Mouse (Mus musculus) heart, postnatal 25 days (tissue): ENCODE results near the gene Fzd5. TPM values are rescaled to one million over a fixed set of nuclear protein-coding genes. Genes with fewer than 3 reads are reported as not detected.

Experiments used
- DNase-seq: peaks from one replicate; pipeline ENCODE4 v3.0.0; 2022; ENCODE audit warnings: low spot score
- intact Hi-C: fragments of 180-260 bp; cut with DNase I; formaldehyde crosslinking; loops from one replicate; pipeline ENCODE4 v1.15.1; 2025
- total RNA-seq, 2 experiments: library from RNA; stranded (reverse); gene quantifications; 2 replicates each; pipeline ENCODE4 v1.2.3; 2021

The Fzd5 gene
- total RNA-seq, 2 experiments from 2014 or later = 4.0 to 5.8 TPM

DNA sequence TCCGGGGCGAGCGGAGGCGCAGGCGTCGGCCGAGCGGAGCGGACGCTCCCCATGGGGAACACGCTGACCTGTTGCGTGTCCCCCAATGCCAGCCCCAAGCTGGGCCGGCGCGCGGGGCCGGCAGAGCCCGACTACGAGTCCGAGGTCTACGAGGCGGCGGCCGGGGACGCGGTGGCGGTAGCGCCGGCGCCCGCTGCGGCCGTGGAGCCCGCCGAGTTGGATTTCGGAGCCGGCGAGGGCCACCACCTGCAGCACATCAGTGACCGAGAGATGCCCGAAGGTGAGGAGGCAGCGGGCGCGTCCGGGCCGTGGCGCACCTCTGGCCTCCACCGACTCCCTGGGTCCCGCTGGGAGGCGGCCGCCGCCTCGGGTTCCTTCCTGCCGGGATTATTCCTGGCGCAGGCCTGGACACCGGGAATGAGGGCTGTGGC, 46.4 kb downstream of the Fzd5 start:
- intact Hi-C loops = loop anchor here (1.0 to 5.0 kb wide), 2 partner anchors 72 to 159 kb away; partner anchors contain the start of gene Creb1

DNA sequence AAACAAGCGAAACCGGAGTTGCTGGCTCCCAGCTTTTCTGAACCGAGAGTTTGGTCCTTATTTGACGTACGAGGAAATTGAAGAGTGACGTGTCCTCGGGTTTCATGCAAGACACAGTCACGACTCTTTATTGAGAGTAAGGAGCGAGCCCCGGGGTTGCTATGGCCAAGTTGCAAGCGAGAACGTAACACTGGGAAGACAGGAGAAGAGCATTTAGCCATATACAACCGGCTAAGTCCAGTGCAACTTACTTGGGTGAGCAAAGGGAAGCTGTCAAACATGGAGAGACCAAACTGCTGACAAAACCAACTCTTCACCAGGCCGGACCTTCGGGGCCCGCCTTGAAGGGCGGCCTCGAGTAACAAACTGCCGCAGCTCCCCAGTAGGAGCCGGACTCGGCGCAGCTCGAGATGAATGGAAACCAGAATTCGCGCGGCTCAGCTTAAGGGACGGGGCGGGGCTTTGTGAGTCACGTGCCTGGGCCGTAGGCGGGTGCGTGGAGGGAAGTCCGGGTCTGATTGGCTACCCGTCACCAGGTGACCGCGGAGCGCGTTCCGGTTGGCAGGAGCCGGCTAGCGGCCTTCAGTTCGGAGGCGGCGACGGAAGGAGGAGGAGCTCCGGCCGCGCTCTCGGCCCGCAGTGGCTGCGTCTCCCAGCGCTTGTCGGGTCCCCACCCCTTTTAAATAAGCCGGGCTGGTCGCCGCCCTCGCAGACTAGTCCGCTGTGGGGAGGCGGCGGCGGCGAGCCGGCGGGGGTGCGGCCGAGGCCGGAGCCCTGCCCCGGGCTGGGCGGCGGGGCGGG, 47.1 kb downstream of the Fzd5 start, which contains the start of gene Ccnyl1:
Gene Ccnyl1 (plus strand): TSS at position 243 of the 801 bp plus-strand sequence.
- intact Hi-C loops = loop anchor here (1.0 to 5.0 kb wide), 2 partner anchors 71 to 158 kb away; partner anchors contain the start of gene Creb1

More for the DNA sequence above, 46.4 kb downstream of the Fzd5 start:
- peak; percentile 43 for DNase-seq

GRCm38 (mm10) chr1:64689561-64690212, 47.9 kb downstream of the Fzd5 start:
- no peak for DNase-seq
- intact Hi-C loops = loop anchor here (5.0 kb wide), 1 partner anchor 157 kb away; the partner anchor contains the start of gene Creb1

More for the DNA sequence above, 47.1 kb downstream of the Fzd5 start, which contains the start of gene Ccnyl1:
- peak; percentile 99 for DNase-seq

DNA sequence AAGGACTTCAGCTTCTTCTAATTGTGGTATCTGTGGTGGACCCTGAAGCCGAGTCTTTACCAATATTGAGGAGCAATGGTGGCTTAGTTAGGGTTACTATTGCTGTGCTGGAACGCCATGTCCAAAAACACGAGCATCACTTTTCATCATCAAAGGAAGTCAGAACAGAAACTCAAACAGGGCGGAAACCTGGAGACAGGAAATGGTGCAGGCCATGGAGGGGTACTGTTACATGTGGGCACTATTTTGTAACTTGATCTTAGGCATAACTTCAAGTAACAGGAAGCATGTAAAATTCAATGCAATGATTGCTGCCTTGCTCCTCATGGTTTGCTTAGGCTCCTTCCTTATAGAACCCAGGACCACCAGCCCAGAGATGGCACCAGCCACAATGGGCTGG, 49.5 kb downstream of the Fzd5 start:
- intact Hi-C loops = no loop called here
- no peak for DNase-seq

DNA sequence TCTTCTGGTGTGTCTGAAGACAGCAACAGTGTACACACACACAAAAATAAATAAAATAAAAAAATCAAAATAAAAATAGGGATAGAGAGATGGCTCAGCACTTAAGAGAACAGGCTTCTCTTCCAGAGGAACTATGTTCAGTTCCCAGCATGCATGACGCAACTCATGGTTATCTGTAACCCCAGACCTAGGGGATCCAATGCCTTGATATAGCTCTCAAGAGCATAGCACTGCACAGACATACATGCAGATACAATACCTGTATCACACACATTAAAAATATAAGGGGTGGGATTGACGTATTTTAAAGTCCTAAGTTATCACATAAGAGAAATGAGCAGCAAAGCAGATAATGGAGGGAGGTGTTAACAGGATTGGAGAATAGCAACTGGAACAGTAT, 53.1 kb downstream of the Fzd5 start:
- intact Hi-C loops = no loop called here
- DNase-seq = no peak

DNA sequence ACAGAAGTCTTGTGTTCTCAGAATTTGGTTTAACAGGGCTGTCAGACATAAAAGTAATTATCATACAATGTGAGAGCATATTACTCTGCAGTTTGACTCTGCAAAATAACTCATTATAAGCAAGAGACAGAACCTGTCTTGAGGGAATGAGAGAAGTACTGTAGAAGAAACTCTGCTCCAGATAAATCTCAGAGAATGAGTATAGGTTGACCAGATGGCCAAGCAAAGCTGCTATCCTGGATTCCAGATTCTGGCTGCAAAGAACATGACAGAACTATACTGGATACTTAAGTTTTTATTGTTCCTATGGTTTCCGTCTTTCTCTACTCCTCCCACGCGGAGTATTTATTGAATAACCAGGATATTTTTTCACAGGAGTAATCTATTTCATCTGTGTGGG, 54.5 kb downstream of the Fzd5 start:
- DNase-seq = no peak
- intact Hi-C loops = no loop called here

DNA sequence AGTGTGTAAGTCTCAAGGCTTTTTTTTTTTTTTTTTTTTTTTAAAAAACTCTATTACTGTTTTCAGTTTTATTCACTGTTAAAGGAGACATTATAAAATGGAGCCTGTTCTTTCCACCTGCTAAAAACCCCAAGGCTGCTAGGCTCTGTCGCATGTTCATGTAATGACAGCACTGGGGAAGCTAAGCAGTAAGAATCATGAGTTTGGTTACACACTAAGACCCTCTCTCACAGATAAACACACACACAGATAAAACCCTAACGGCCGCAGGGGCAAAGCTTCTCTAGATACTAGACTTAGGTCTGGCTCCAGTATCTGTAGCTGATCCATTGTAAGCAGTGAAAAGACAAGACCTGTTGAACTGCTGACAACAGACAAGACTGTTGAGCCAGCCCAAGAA, 56.1 kb downstream of the Fzd5 start:
- intact Hi-C loops = no loop called here
- DNase-seq = no peak

Other genes with a start within 250 kb of the Fzd5 start
- gene Creb1, start 205.1 kb downstream of the Fzd5 start, total RNA-seq = 10 to 100 TPM; 28.9 to 32.6 TPM
- gene Mettl21a, start 120.5 kb downstream of the Fzd5 start, total RNA-seq = 1 to 10 TPM; 8.0 to 8.4 TPM
- 10 to 100 TPM; 16.9 to 17.6 TPM for gene Ccnyl1, start 47.3 kb downstream of the Fzd5 start, total RNA-seq
- gene Plekhm3, start 219.1 kb upstream of the Fzd5 start, total RNA-seq = 1 to 10 TPM; 8.3 to 9.6 TPM